Mouse (Mus musculus) liver, embryonic 14.5 days (tissue): ENCODE data around the gene Palmd.

Source experiments
- CTCF ChIP-seq: IDR thresholded peaks from 2 replicates; pipeline ENCODE4 v1.5.1; 2016; ENCODE audit warnings: antibody characterized with exemption, low read depth, control low read depth
- EP300 ChIP-seq: IDR thresholded peaks from 2 replicates; pipeline ENCODE4 v1.6.1; 2016; ENCODE audit warnings: antibody characterized with exemption, low read depth

GRCm38 (mm10) chr3:117006636-117007035, 37.8 kb upstream of the Palmd start:
- TF ChIP-seq EP300: no peak
- TF ChIP-seq CTCF: no peak
